Mouse (Mus musculus) frontal cortex, postnatal 25 days (tissue): ENCODE data around the gene Pdp2.
"Not testable (repeated sequence)": the region's sequence is repeated elsewhere in the genome, so short reads cannot be mapped to it uniquely, and the experiment has no call there.

Source experiments
- DNase-seq, 2 experiments: peaks; one replicate each; pipeline ENCODE4 v3.0.0; 2022; ENCODE audit warnings: low spot score in 2 of 2

The Pdp2 gene

GRCm38 (mm10) chr8:104631975-104632374, 40.7 kb downstream of the Pdp2 start:
- DNase-seq: no peak

GRCm38 (mm10) chr8:104632486-104632885, 41.2 kb downstream of the Pdp2 start:
- no peak for DNase-seq

DNA sequence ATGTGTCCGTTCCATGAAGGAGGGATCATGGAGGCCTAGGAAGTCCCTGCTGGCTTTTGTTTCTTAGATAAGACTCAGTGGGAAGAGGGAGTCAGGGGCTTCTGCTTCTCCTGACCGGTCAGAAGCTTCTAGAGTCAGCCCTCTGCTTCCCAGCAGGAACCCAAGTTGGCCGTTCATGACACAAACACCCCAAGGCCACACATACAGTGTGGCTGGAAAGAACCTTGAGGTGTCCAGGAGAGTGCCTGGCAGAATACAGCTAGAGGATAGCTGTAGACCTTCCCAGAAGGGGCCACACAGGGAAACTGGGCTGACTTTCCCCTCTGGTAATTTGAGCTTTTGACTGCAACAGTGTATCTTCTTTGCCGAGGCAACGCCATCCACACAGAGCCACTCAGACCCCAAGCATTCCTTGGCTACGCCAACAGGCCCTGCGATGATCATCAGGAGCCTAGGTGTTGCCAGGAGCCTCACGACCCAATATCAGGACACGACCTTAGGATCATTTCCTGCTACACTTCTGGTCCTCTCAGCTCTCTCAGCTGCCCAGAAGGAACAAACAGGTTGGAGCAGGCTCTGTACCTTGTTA, 42.0 kb downstream of the Pdp2 start:
- no peak for DNase-seq

GRCm38 (mm10) chr8:104635004-104635710, 43.9 kb downstream of the Pdp2 start:
- DNase-seq: no peak

DNA sequence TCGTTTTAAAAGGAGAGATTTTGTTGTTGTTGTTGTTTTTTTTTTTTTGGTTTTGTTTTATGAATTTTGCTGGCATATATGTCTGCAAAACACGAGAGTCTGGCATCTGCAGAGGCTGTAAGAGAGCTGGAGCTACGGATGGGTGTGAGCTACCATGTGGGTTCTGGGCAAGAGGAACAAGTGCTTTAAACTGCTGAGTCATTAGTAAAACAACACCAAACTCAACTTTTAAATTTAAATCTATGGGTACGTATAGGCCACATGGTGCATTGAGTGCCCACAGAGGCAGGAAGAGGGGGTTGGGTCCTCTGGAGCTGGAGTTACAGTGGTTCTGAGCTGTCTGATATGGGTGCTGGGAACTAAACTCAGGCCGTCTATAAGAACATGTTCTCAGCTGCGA, 46.8 kb downstream of the Pdp2 start:
- DNase-seq: no peak

- DNase-seq: no peak
These were observed 49.0 kb downstream of the Pdp2 start for GRCm38 (mm10) chr8:104640241-104640640.

GRCm38 (mm10) chr8:104640831-104641370, 49.6 kb downstream of the Pdp2 start:
- DNase-seq: no peak

DNA sequence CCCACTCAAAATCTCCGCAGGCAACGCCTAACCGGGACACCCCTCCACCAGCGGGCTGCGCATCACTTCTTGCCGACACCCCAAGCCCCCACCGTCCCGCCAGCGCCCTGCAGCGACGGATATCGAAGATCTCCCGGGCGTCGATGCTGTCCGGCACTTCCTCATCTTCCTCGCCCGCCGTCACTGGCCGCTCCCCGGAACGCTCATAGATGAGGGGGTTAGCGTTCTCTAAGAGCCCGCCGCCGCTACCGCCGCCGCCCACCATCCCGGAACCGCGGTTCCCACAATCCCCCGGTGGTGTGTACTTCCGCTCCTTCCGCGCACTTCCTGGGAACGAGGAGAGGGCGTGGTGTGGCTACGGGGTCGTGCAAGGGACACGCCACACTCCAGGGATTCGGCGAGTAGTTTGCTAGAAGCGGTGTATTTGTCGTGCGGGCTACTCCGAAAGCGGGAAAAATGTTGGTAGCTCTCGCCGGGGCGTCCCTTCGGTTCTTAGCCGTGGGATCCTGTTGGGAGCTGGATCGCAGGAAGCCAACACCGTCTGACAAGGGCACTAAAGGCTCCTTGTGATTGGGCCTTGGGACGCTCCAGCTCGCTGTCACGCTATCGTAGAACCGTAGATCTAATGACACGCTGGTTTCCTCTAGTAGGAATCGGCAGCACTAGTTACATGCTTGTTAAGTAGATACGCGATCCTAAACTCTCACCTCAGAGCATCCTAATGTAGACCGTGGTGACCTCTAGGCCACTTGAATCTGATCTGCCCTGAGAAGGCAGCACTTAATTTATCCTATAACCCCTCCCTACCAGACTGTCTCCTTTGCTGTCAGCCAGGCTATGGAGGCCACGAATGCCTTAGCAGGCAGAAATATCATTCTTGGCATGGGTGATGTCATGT, 50.4 kb downstream of the Pdp2 start, which contains the start of gene Ciao2b:
Gene Ciao2b (minus strand): TSS at position 540 of the 898 bp plus-strand sequence.
- peak; percentile 80 to 87 for DNase-seq

- DNase-seq: no peak
These were observed 51.0 kb downstream of the Pdp2 start for GRCm38 (mm10) chr8:104642324-104642654.

DNA sequence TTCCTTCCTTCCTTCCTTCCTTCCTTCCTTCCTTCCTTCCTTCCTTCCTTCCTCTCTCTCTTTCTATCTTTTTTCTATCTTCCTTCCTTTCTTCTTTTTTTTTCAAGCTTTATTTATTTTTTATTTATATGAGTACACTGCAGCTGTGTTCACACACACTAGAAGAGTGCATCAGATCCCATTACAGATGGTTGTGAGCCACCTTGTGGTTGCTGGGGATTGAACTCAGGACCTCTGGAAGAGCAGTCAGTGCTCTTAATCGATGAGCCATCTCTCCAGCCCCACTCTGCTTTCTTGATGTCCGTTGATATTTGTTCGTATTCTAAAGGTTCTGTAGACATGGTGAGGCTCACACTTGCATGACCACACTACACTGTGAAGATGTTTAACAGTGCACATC, 52.9 kb downstream of the Pdp2 start:
- not testable (repeated sequence) for DNase-seq
